Mouse (Mus musculus): ENCODE results near the gene Tiam1.

GRCm38 (mm10) chr16:89877206-89877605, 266.4 kb downstream of the Tiam1 start:
- TF ChIP-seq GATA1 (IDR thresholded peaks at IDR 0.05; ENCODE audit: borderline replicate concordance, low read length), result no peak
- no peak for TF ChIP-seq FLI1 (IDR thresholded peaks at IDR 0.05; ENCODE audit: low read length)

All from megakaryocyte, embryonic 14.5 days (primary cell).